Mouse (Mus musculus): ENCODE results near the gene Tsnaxip1. TPM values are rescaled to one million over a fixed set of nuclear protein-coding genes. Genes with fewer than 3 reads are reported as not detected.
"Not testable (repeated sequence)": the region's sequence is repeated elsewhere in the genome, so short reads cannot be mapped to it uniquely, and the experiment has no call there.

Gene Tsnaxip1
- polyA plus RNA-seq, 1 experiment from 2014 or later: 0.24 TPM

DNA sequence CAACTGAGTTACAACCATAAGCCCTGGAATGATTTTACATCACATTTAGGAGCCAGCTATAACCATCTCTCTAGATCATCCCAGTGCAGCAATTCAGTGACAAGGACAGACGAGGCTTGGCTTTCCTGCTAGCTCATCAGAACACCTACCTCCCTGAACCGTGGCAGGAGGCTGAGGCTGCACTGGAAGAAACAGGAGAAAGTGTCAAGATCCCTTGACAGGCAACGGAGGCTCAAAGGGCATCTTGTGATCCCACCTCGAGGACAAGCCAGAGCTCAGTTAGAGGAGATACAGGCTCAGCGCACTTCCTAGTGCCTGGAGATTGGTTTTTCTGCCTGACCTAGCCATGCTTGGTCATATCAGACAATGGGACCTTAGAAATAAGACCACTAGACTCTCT is 15.0 kb upstream of the Tsnaxip1 start:
- CTCF ChIA-PET: no interaction called here
- in situ Hi-C loops (cut with MboI; ENCODE audit: low pct_unique_long_range_greater_than_20kb): no loop called here
- H3K27me3 ChIP-seq: no peaks in the 10 kb centered on the region
- ATAC-seq (no peak), DNase-seq (ENCODE audit: low read depth, low spot score) (no peak)
- POLR2A ChIA-PET: no interaction called here
- TF ChIP-seq CTCF (IDR thresholded peaks at IDR 0.05): no peak

- in situ Hi-C loops (cut with MboI; ENCODE audit: low pct_unique_long_range_greater_than_20kb): no loop called here
- TF ChIP-seq CTCF (IDR thresholded peaks at IDR 0.05): no peak
- DNase-seq (ENCODE audit: low read depth, low spot score) (no peak), ATAC-seq (no peak)
- CTCF ChIA-PET: no interaction called here
- POLR2A ChIA-PET: no interaction called here
- no peaks in the 10 kb centered on the region for H3K27me3 ChIP-seq
Measured at GRCm38 (mm10) chr8:105813241-105813640, 14.3 kb upstream of the Tsnaxip1 start.

- ChIA-PET POLR2A (interaction anchor here (1.4 kb wide), 1 partner anchor 12 kb away, joined by 4 read pairs; no protein-coding TSS in a partner anchor), CTCF (interaction anchor here (1.7 kb wide), 1 partner anchor 29 kb away, joined by 3 read pairs; no protein-coding TSS in a partner anchor)
- ATAC-seq (no peak), DNase-seq (ENCODE audit: low read depth, low spot score) (no peak)
- TF ChIP-seq CTCF (IDR thresholded peaks at IDR 0.05): no peak
- in situ Hi-C loops (cut with MboI; ENCODE audit: low pct_unique_long_range_greater_than_20kb): no loop called here
- H3K27me3 ChIP-seq: no peaks in the 10 kb centered on the region
Measured at GRCm38 (mm10) chr8:105819659-105820058, 7.9 kb upstream of the Tsnaxip1 start.

DNA sequence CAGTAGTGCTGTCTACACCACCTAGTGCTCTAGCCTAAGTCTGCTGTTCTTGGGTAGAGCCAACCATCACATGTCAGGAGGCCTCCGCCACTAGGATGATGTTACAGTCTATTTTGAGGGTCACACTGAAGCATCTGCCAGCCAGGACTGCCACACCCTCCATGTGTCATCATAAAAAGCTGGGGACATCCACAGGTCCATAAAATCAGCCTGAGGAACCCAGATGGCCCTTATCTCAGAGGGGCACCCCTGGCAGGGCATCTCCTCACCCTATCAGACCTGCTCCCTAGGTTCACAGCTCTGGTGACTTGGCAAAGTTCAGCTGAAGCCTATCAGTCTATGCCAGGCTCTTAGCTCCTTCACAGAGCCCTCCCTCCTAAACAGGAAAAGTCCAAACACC is 6.6 kb upstream of the Tsnaxip1 start:
- H3K27me3 ChIP-seq: no peaks in the 10 kb centered on the region
- in situ Hi-C loops (cut with MboI; ENCODE audit: low pct_unique_long_range_greater_than_20kb): no loop called here
- ATAC-seq: no peak
- DNase-seq (ENCODE audit: low read depth, low spot score): no peak
- ChIA-PET CTCF (interaction anchor here (1.0 to 1.2 kb wide), 3 partner anchors 13 to 106 kb away, joined by 3 to 5 read pairs (median 3); no protein-coding TSS in a partner anchor), POLR2A (interaction anchor here (0.6 to 0.9 kb wide), 2 partner anchors 13 to 117 kb away, joined by 3 read pairs; no protein-coding TSS in a partner anchor)
- TF ChIP-seq CTCF (IDR thresholded peaks at IDR 0.05): no peak

GRCm38 (mm10) chr8:105825506-105825905 is 2.0 kb upstream of the Tsnaxip1 start:
- TF ChIP-seq CTCF (IDR thresholded peaks at IDR 0.05): no peak
- H3K27me3 ChIP-seq: peaks cover under 1% of the 10 kb centered on the region
- ATAC-seq: no peak
- ChIA-PET CTCF (interaction anchor here (0.7 to 1.3 kb wide), 2 partner anchors 65 to 112 kb away, joined by 3 to 4 read pairs; no protein-coding TSS in a partner anchor), POLR2A (interaction anchor here (0.6 kb wide), 1 partner anchor 34 kb away, joined by 6 read pairs; no protein-coding TSS in a partner anchor)
- in situ Hi-C loops (cut with MboI; ENCODE audit: low pct_unique_long_range_greater_than_20kb): no loop called here
- no peak for DNase-seq (ENCODE audit: low read depth, low spot score)

- POLR2A ChIA-PET: interaction anchor here (0.5 kb wide), 1 partner anchor 28 kb away, joined by 5 read pairs; no protein-coding TSS in a partner anchor
- in situ Hi-C loops (cut with MboI; ENCODE audit: low pct_unique_long_range_greater_than_20kb): no loop called here
- TF ChIP-seq CTCF (IDR thresholded peaks at IDR 0.05): no peak
- CTCF ChIA-PET: interaction anchor here (1.1 to 1.3 kb wide), 2 partner anchors 29 to 112 kb away, joined by 3 read pairs; partner anchors contain the start of gene Thap11
- peaks cover 5% of the 10 kb centered on the region for H3K27me3 ChIP-seq
- no peak for DNase-seq (ENCODE audit: low read depth, low spot score)
- ATAC-seq: no peak
Measured at GRCm38 (mm10) chr8:105826379-105826778, 1.2 kb upstream of the Tsnaxip1 start.

DNA sequence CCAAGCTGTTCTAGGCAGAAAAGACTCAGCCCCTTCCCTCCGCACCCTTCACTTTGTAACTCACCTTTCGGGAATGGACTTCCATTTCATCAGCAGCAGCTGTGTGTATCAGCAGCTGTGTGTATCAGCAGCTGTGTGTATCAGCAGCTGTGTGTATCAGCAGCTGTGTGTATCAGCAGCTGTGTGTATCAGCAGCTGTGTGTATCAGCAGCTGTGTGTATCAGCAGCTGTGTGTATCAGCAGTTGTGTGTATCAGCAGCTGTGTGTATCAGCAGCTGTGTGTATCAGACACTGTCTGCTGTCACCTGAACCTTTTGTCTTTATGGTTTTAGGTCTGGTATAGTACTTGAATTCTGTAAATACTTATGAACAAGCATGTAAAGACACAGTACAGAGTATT is 6.2 kb downstream of the Tsnaxip1 start:
- CTCF ChIA-PET: interaction anchor here (1.3 to 3.4 kb wide), 3 partner anchors 22 to 102 kb away, joined by 3 to 14 read pairs (median 4); partner anchors contain the start of gene Thap11
- POLR2A ChIA-PET; DNase-seq (ENCODE audit: low read depth, low spot score): not testable (repeated sequence)

GRCm38 (mm10) chr8:105835318-105835717 is 7.8 kb downstream of the Tsnaxip1 start:
- ChIA-PET CTCF (interaction anchor here (0.8 to 3.4 kb wide), 12 partner anchors 11 to 121 kb away, joined by 3 to 14 read pairs (median 3); partner anchors contain the start of gene Ctrl), POLR2A (interaction anchor here (0.9 to 1.1 kb wide), 2 partner anchors 24 to 82 kb away, joined by 3 read pairs; no protein-coding TSS in a partner anchor)
- peak; percentile 79 for TF ChIP-seq CTCF (IDR thresholded peaks at IDR 0.05)
- in situ Hi-C loops (cut with MboI; ENCODE audit: low pct_unique_long_range_greater_than_20kb): no loop called here
- no peak for DNase-seq (ENCODE audit: low read depth, low spot score)
- ATAC-seq: no peak
- H3K27me3 ChIP-seq: peaks cover 9% of the 10 kb centered on the region

More for the DNA sequence above, 6.2 kb downstream of the Tsnaxip1 start:
- in situ Hi-C loops (cut with MboI; ENCODE audit: low pct_unique_long_range_greater_than_20kb): loop anchor here (5.0 kb wide), 1 partner anchor 104 kb away; the partner anchor contains the start of gene Psmb10
- not testable (repeated sequence) for H3K27me3 ChIP-seq, ATAC-seq

DNA sequence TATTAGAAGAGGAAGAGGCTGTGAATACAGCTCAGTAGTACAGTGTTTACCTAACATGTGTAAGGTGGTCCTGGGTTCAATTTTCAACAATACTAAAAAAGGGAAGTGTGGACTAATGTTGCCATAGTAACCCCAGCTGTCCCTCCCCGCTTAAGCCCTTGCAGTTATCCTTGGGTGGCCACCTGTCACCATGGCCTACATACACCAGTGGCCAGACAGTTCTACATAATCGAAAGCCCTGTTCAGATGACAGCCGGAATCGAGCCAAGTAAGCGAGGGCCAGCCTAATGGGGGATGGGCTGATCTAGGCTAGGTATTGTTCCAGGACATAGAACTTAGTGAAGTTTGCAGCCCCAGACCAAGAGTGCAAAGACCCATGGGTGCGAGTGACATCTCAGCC is 9.5 kb downstream of the Tsnaxip1 start:
- H3K27me3 ChIP-seq: peaks cover 3% of the 10 kb centered on the region
- TF ChIP-seq CTCF (IDR thresholded peaks at IDR 0.05): no peak
- ChIA-PET CTCF (no interaction called here), POLR2A (no interaction called here)
- ATAC-seq: no peak
- in situ Hi-C loops (cut with MboI; ENCODE audit: low pct_unique_long_range_greater_than_20kb): no loop called here
- DNase-seq (ENCODE audit: low read depth, low spot score): no peak

DNA sequence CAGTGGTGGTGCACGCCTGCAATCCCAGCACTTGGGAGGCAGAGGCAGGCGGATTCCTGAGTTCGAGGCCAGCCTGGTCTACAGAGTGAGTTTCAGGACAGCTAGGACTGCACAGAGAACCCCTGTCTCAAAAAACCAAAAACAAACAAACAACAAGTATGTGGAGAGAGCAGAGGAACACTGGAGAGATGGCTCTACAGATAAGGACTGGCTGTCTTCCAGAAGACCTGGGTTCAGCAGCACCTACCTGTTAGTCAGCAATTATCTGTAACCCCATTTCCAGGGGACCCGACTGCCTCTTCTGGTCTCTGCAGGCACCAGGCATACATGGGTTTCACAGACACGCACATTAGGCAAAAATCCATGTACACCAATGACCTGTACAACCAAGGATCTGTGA is 11.7 kb downstream of the Tsnaxip1 start:
- ChIA-PET POLR2A (no interaction called here), CTCF (no interaction called here)
- no peak for TF ChIP-seq CTCF (IDR thresholded peaks at IDR 0.05)
- in situ Hi-C loops (cut with MboI; ENCODE audit: low pct_unique_long_range_greater_than_20kb): no loop called here
- no peak for DNase-seq (ENCODE audit: low read depth, low spot score)
- H3K27me3 ChIP-seq: no peaks in the 10 kb centered on the region
- ATAC-seq: no peak

GRCm38 (mm10) chr8:105846678-105847077 is 19.1 kb downstream of the Tsnaxip1 start:
- H3K27me3 ChIP-seq: no peaks in the 10 kb centered on the region
- in situ Hi-C loops (cut with MboI; ENCODE audit: low pct_unique_long_range_greater_than_20kb): no loop called here
- no peak for DNase-seq (ENCODE audit: low read depth, low spot score)
- ChIA-PET POLR2A (no interaction called here), CTCF (interaction anchor here (1.1 kb wide), 1 partner anchor 11 kb away, joined by 6 read pairs; no protein-coding TSS in a partner anchor)
- no peak for TF ChIP-seq CTCF (IDR thresholded peaks at IDR 0.05)
- no peak for ATAC-seq

All from Patski (cell line).